Mouse (Mus musculus) forebrain, embryonic 12.5 days (tissue): Measurements from ENCODE around the gene Itfg2. TPM values are rescaled to one million over a fixed set of nuclear protein-coding genes. Genes with fewer than 3 reads are reported as not detected.

Experiments used
- ATAC-seq: fragments of 200-750 bp; cut with Nextera tagmentation; 2 replicates; pipeline ENCODE4 v1.8.0; 2017; ENCODE audit warnings: moderate TSS enrichment; ENCODE audit not compliant: low FRiP score
- H3K27ac ChIP-seq: fragments of 300-500 bp; sonication (generic); 2 replicates; pipeline ENCODE4 v1.5.1; 2016; ENCODE audit warnings: mild to moderate bottlenecking
- H3K27me3 ChIP-seq: fragments of 300-500 bp; sonication (generic); 2 replicates; pipeline ENCODE4 v1.6.1; 2016; ENCODE audit warnings: mild to moderate bottlenecking
- H3K36me3 ChIP-seq: fragments of 300-500 bp; sonication (generic); replicated peaks from 2 replicates; pipeline ENCODE4 v1.6.1; 2016; ENCODE audit warnings: mild to moderate bottlenecking
- H3K4me1 ChIP-seq: fragments of 300-500 bp; sonication (generic); 2 replicates; pipeline ENCODE4 v1.6.1; 2016
- H3K4me2 ChIP-seq: fragments of 300-500 bp; sonication (generic); 2 replicates; pipeline ENCODE4 v1.6.1; 2016; ENCODE audit warnings: mild to moderate bottlenecking, moderate library complexity
- H3K4me3 ChIP-seq: fragments of 300-500 bp; sonication (generic); replicated peaks from 2 replicates; pipeline ENCODE4 v1.5.1; 2016; ENCODE audit warnings: mild to moderate bottlenecking
- H3K9ac ChIP-seq: fragments of 300-500 bp; sonication (generic); 2 replicates; pipeline ENCODE4 v1.6.1; 2016; ENCODE audit warnings: mild to moderate bottlenecking
- H3K9me3 ChIP-seq: fragments of 300-500 bp; sonication (generic); 2 replicates; pipeline ENCODE4 v1.6.1; 2016
- WGBS: fragments of 180-500 bp; shearing (Covaris S2); methylation state at CpG from one replicate; pipeline ENCODE4 v1.1.7; 2016; 5-methylcytosine and 5-hydroxymethylcytosine counted together
- polyA plus RNA-seq: library from polyadenylated mRNA; unstranded; fragments of >200 nt; fragmentation: Nextera tagmentation; extraction: Ambion mirVana; gene quantifications from 2 replicates; pipeline ENCODE4 v1.2.1, GENCODE M21; 2016

The Itfg2 gene
- polyA plus RNA-seq, 1 experiment from 2014 or later: 37.2 TPM

DNA sequence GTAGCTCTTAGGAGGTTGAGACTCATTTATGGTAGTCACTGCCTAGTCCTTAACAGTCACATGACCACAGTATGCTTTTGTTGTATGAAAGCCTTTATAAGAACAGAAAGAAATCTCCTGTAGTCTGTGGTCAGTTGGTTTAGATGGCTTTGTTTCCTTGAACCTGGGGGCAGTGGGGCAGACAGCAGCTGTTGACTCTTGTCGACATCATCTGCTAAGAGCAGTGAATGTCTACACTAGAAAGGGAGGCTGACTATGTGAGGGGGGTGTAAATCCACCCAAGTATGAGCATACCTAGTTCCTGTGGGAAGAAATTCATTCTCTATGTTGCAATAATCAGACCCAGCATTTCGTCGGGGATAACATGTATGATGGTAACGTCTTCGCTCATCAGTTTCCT, 22.3 kb upstream of the Itfg2 start:
- no peak overlapping the region for H3K4me3 ChIP-seq
- H3K27ac ChIP-seq: no peak overlapping the region
- H3K4me2 ChIP-seq: no peak overlapping the region
- no peaks in the 10 kb centered on the region for H3K9me3 ChIP-seq
- no peaks in the 10 kb centered on the region for H3K36me3 ChIP-seq
- H3K4me1 ChIP-seq: peaks cover 8% of the 10 kb centered on the region; the same call in 1 of the 2 replicates
- no peak for ATAC-seq
- 95% methylated on average over 5 of the region's 5 CpGs for WGBS
- H3K27me3 ChIP-seq: no peaks in the 10 kb centered on the region
- no peak overlapping the region for H3K9ac ChIP-seq

DNA sequence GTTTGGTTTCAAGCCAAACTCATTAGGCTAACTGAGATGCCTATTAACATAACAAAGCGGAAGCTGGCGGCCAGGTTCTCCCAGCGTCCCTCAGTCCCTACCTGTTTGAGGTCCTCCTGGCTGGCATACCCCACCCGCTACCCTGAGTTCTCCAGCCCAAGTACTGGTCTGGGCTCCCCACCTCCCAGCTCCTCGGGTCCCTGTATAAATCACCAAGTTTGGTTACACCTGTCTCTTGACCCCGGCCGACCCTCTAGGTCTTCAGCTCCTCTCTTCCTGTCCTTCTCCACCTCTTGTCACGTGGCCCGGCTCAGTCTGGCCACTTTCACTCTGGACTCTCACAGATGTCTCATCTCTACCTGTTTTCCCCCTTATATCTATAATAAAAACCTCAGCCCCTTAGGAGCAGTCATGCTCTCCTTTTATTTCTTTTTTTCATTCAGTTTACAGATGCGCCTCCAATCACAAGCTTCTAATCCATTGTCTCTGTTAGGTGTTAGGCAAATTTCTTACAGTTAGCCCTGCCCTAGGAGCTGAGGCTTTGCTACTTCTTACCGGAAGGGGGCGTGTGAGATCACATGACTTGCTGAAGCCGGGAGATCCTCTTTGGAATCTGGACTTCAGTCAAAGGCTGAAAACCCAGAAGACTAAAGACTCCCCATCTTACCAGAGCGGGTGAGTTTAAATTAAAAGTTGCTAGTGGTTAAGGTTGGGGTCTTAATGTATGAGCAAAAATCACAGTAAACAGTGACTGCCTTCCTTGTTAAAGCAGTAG, 21.2 kb upstream of the Itfg2 start:
- H3K27me3 ChIP-seq: no peaks in the 10 kb centered on the region
- H3K4me1 ChIP-seq: peaks cover 8% of the 10 kb centered on the region; the same call in 1 of the 2 replicates
- 11% methylated on average over 14 of the region's 14 CpGs for WGBS
- peak; percentile 81 for ATAC-seq
- no peak overlapping the region for H3K27ac ChIP-seq
- 0 out of 2 replicates have a peak overlapping the region, but pooled peaks have one; percentile 5 for H3K4me3 ChIP-seq
- peak overlapping the region; percentile 30; the same call in 1 of the 2 replicates for H3K4me2 ChIP-seq
- no peak overlapping the region for H3K9ac ChIP-seq
- no peaks in the 10 kb centered on the region for H3K36me3 ChIP-seq
- H3K9me3 ChIP-seq: no peaks in the 10 kb centered on the region

DNA sequence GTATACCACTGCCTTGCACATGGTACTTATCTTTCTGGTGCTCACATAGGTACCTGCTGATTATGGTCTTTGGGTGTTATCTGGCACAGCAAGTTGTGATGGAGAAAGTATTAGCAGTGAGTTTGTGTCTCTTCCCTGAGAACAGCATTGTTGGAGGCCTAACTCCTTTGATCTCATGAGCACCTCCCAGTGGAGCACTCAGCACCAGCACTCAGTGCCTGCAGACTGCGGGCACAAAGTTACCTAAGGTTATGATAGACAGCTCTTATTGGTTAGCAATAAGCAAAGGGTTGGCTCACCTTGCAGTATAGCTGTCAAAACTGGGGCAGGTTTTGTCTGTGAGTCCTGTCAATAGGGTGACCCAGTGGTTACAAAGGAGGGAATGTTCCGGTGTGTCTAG, 15.5 kb upstream of the Itfg2 start:
- peaks cover 14% of the 10 kb centered on the region for H3K36me3 ChIP-seq
- no peak for ATAC-seq
- H3K4me3 ChIP-seq: no peak overlapping the region
- peaks cover 17% of the 10 kb centered on the region for H3K4me1 ChIP-seq
- no peaks in the 10 kb centered on the region for H3K27me3 ChIP-seq
- WGBS: 95% methylated on average over 2 of the region's 2 CpGs
- no peak overlapping the region for H3K4me2 ChIP-seq
- no peak overlapping the region for H3K9ac ChIP-seq
- H3K9me3 ChIP-seq: no peaks in the 10 kb centered on the region
- no peak overlapping the region for H3K27ac ChIP-seq

DNA sequence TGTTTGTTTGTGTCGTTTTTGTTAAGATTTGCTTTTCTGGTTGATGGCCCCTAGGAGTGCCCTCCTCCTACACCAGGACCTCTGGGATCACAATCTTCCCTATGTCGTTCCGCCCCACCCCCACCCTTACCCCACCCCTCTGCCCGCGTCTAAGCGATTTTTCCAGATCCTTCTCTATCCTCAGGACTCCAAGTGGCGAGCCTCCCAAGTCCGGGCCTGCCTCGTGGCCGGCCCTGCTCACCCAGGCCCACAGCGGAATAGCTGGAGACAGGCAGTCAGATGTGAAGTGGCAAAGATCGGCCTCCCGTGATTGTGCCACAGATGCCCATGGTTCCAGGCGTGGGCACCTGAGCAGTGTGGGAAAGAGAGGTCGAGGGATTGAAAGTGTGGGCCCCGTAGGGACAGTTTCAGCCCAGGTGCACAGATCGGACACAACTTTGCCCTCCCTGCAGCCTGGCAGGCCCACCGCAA, 14.2 kb upstream of the Itfg2 start:
- Histone ChIP-seq H3K27me3 (no peaks in the 10 kb centered on the region), H3K9me3 (no peaks in the 10 kb centered on the region), H3K36me3 (peaks cover 27% of the 10 kb centered on the region), H3K4me3 (peak overlapping the region; percentile 97), H3K4me2 (peak overlapping the region; percentile 74), H3K4me1 (peaks cover 17% of the 10 kb centered on the region), H3K27ac (0 out of 2 replicates have a peak overlapping the region, but pooled peaks have one; percentile 36), H3K9ac (peak overlapping the region; percentile 49; the same call in 1 of the 2 replicates)
- ATAC-seq: peak; percentile 43; the same call in 1 of the 2 replicates
- WGBS: 29% methylated on average over 18 of the region's 18 CpGs

DNA sequence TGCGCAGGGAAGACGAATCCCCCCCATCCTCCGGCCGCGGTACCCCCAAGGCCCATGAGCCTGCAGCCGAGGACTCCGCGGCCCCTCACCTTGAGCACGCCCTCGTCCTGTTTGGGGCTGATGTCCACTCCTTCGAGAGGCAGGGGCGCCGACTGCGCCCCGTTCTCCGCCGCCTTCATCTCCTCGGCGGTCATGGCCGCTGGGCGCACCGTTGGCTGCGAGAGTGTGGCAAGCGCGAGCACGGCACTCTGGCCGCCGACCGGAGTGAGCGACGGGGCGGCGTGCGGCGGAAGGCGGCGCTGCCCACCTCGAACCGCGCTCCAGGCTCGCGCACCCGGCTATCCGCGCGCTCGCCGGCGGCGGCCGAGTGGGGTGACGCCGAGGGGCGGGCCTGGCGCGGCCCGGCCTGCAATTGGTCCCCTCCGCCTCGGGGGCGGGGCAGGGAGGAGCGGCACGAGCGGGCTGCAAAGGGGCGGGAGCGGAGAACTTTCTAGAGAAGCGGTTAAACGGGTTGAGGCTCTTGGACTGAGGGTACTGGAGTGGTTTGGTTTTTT, 13.7 kb upstream of the Itfg2 start, which contains the start of gene Fkbp4:
TSS of gene Fkbp4 (minus strand) at position 361 of the 554 bp plus-strand sequence.
- peak; percentile 96 for ATAC-seq
- H3K9ac ChIP-seq: peak within 1 kb of the TSS; percentile 98
- peaks cover 32% of the 10 kb centered on the region for H3K36me3 ChIP-seq
- WGBS: under 1% methylated on average over 67 of the region's 67 CpGs
- peak within 1 kb of the TSS; percentile 94 for H3K27ac ChIP-seq
- H3K4me3 ChIP-seq: peak within 1 kb of the TSS; percentile 97
- peak within 1 kb of the TSS; percentile 74 for H3K4me2 ChIP-seq
- H3K9me3 ChIP-seq: no peaks in the 10 kb centered on the region
- H3K27me3 ChIP-seq: no peaks in the 10 kb centered on the region
- H3K4me1 ChIP-seq: peaks cover 17% of the 10 kb centered on the region

DNA sequence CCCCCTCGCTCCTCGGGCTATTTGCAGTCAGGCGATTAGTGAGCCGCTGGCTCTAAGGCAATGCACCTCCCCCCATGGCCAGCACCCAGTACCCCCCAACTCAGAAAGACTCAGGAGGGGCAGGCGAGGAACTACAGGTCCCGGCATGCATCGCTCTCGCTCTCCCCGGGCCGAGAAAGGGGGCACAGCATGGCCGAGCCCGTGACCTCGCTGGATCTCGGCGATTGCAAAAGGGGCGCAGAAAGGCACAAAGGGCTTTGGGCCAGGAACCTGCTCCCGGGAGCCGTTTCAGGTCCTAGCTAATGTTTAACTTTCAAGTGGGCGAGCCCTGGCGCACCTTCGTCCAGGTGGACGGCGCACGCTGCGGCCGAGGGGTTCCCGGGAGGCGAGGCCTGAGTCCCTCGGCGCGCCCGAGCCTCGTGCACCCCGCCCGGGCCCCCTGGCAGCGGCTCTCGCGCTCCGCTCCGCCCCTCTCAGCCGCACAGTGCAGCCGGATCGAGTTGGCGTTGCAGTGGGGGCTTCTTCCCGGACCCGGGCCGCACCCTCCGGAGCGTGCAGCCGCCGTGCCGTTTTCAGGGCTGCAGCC, 13.1 kb upstream of the Itfg2 start:
- under 1% methylated on average over 42 of the region's 52 CpGs for WGBS

DNA sequence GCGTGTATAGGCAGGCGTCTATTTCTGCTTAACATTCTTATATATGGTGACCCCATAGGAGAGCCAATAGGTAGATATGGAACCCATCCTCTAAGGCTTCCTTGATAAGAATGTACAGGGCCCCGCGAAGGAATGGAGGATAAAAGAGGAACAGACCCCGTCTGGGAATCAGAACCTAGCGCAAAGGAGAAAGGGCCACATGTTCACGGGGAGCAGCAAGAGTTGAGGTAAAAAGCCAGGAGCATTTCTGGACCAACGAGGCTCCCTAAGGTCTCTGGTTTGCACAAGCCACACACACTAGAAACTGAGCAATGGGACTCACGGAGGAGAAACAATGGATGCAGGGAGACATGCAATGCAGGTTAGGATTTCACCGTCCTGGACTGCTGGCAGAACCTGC, 12.6 kb upstream of the Itfg2 start:
- Histone ChIP-seq H3K9me3 (no peaks in the 10 kb centered on the region), H3K27ac (peak overlapping the region; percentile 94), H3K9ac (peak overlapping the region; percentile 98), H3K4me1 (peaks cover 17% of the 10 kb centered on the region), H3K27me3 (no peaks in the 10 kb centered on the region), H3K36me3 (peaks cover 43% of the 10 kb centered on the region), H3K4me3 (peak overlapping the region; percentile 97), H3K4me2 (peak overlapping the region; percentile 74)
- WGBS: 4% methylated on average over 10 of the region's 10 CpGs
- ATAC-seq: no peak

More for the DNA sequence above, 13.1 kb upstream of the Itfg2 start:
- Histone ChIP-seq H3K36me3 (peaks cover 38% of the 10 kb centered on the region), H3K4me2 (peak overlapping the region; percentile 74), H3K27ac (peak overlapping the region; percentile 94), H3K4me1 (peaks cover 17% of the 10 kb centered on the region), H3K9me3 (no peaks in the 10 kb centered on the region), H3K27me3 (no peaks in the 10 kb centered on the region), H3K9ac (peak overlapping the region; percentile 98), H3K4me3 (peak overlapping the region; percentile 97)
- ATAC-seq: peak; percentile 73

DNA sequence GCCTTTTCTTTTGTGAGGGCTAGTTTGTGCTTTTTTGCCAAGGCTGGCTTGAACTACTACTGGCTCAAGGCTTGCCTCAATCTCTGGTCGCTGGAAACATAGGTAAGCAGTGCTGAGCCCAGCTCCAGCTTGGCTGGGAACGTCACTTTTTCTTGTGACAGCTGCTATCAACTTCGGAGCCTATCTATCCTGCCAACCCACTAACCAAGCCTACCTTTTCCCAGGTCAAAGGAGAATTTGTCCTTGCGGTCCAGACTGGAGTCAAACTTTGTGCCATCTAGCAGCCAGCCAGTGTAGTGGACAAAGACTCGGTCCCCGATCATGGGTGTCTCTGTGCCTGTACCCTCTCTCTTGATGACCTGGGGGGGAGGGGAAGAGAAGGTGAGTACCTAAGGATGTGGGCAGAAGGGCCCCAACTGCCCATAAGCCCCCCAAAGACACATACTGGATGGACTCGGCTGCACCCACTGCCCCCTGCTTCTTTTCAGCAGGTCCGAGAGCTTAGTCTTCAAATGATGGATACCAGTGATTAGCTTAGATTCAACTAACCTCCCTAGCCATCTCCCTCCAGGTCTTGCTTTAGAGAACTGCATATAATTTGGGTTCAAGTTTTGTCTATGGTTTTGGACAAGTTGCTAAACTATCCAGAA, 11.8 kb upstream of the Itfg2 start:
- Histone ChIP-seq H3K36me3 (peaks cover 51% of the 10 kb centered on the region), H3K27ac (no peak overlapping the region; the same call in 1 of the 2 replicates), H3K4me1 (peaks cover 17% of the 10 kb centered on the region), H3K9ac (peak overlapping the region; percentile 98), H3K9me3 (no peaks in the 10 kb centered on the region), H3K4me2 (peak overlapping the region; percentile 74), H3K27me3 (no peaks in the 10 kb centered on the region), H3K4me3 (peak overlapping the region; percentile 97)
- ATAC-seq: no peak
- 85% methylated on average over 8 of the region's 8 CpGs for WGBS

DNA sequence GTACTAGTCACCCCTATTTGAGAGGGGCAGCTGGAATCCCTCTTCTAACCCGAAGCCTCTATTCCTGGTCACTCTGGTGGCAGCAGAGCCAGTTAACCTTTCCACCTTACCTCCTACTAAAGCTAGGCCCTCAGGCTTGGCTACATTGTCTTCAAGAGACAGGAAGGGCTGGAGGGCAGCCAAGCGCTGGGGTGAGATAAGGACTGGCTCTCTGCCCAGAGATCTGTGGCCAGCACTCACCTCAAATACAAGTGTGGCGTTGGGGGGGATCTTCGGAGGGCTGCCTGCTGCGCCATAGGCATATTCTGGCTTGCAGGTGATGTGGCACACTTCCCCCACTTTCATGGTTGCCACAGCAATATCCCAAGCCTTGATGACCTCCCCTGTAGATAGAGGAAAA, 10.7 kb upstream of the Itfg2 start:
- H3K4me1 ChIP-seq: peaks cover 17% of the 10 kb centered on the region
- no peaks in the 10 kb centered on the region for H3K9me3 ChIP-seq
- H3K27me3 ChIP-seq: no peaks in the 10 kb centered on the region
- no peak overlapping the region for H3K27ac ChIP-seq
- H3K4me2 ChIP-seq: no peak overlapping the region
- ATAC-seq: no peak
- WGBS: 93% methylated on average over 5 of the region's 5 CpGs
- no peak overlapping the region for H3K9ac ChIP-seq
- H3K36me3 ChIP-seq: peaks cover 60% of the 10 kb centered on the region
- H3K4me3 ChIP-seq: no peak overlapping the region

DNA sequence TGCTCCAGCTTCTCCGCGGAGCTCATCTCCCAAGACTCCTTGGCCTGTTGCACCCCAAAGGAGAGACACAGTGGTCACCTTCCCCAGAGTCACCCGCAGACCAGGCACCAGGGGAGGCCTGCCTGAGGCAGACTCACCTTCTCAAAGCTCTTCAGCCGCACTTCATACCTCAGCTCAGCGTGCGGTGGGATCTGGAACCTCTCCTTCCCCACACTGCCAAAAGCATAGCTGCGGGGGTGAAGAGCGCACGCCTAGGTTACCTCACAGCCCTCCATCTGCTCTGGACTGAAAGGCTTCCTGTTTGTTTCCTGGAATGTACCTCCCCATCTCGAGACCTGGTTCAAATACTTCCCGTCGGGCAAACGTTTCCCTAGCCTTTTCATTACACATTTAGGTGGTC, 8.8 kb upstream of the Itfg2 start:
- H3K9me3 ChIP-seq: no peaks in the 10 kb centered on the region
- WGBS: 94% methylated on average over 13 of the region's 13 CpGs
- H3K4me1 ChIP-seq: peaks cover 13% of the 10 kb centered on the region
- H3K4me2 ChIP-seq: no peak overlapping the region
- no peaks in the 10 kb centered on the region for H3K27me3 ChIP-seq
- peaks cover 77% of the 10 kb centered on the region for H3K36me3 ChIP-seq
- H3K4me3 ChIP-seq: no peak overlapping the region
- H3K9ac ChIP-seq: no peak overlapping the region
- no peak overlapping the region for H3K27ac ChIP-seq
- ATAC-seq: no peak

DNA sequence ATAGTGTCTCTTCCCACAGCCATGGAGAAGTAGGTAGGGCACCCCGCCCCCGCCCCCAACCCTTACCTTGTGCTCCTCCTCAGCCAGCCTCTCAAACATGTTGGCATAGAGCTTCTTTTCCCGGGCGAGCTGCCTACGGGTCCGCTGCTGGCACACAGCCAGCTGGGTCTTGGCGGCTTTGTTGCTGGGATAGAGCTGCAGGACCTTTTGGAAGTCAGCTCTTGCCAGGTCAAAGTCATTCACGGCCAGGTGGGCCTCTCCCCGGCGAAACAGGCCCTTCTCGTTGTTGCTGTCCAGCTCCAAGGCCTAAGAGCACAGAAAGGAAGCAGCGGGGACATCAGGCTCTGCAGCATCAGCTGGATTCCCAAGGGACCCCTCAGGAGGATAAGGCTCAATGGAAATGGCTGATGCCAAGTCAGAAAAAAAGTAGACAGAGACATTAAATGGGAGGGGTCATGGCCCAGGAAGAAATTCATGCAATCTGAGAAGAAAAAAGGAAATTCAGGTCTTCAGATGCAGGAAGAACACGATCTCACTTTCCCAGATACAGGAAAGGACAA, 7.7 kb upstream of the Itfg2 start:
- H3K27ac ChIP-seq: no peak overlapping the region
- H3K9me3 ChIP-seq: no peaks in the 10 kb centered on the region
- no peaks in the 10 kb centered on the region for H3K27me3 ChIP-seq
- H3K4me2 ChIP-seq: no peak overlapping the region
- ATAC-seq: no peak
- H3K36me3 ChIP-seq: peaks cover 87% of the 10 kb centered on the region
- peaks cover 13% of the 10 kb centered on the region for H3K4me1 ChIP-seq
- H3K4me3 ChIP-seq: no peak overlapping the region
- WGBS: 91% methylated on average over 13 of the region's 13 CpGs
- H3K9ac ChIP-seq: no peak overlapping the region

DNA sequence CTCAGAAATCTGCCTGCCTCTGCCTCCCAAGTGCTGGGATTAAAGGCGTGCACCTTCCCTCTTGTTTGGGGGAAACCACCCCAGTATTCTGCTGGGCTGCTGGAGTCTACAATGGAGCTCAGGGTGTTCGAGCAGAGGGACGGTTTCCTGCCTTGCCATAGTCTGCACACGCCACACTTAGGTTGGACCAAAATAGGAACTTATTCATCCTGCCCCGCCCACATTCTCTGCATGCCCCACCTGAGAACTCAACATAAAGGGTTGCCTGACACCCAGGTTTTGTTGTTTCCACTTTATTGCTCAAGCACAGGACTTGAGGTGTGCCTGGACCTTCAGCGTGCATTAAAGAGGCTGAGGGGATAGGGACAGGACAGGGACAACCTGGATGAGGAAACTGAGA, 5.1 kb upstream of the Itfg2 start:
- H3K27ac ChIP-seq: no peak overlapping the region
- no peaks in the 10 kb centered on the region for H3K27me3 ChIP-seq
- no peaks in the 10 kb centered on the region for H3K9me3 ChIP-seq
- ATAC-seq: no peak
- H3K4me1 ChIP-seq: peaks cover 2% of the 10 kb centered on the region; the same call in 1 of the 2 replicates
- no peak overlapping the region for H3K9ac ChIP-seq
- WGBS: 89% methylated on average over 6 of the region's 6 CpGs
- H3K4me2 ChIP-seq: no peak overlapping the region
- H3K4me3 ChIP-seq: no peak overlapping the region
- H3K36me3 ChIP-seq: peaks cover 69% of the 10 kb centered on the region
